Mouse (Mus musculus) C2C12 (cell line): ENCODE measurements around the gene Dido1. TPM values are rescaled to one million over a fixed set of nuclear protein-coding genes. Genes with fewer than 3 reads are reported as not detected.
A peak's percentile ranks its signal among the peaks of the same experiment; 100 is the strongest.

Source experiments
- H3K27me3 ChIP-seq: one replicate; pipeline ENCODE4 v1.6.1; 2011; ENCODE audit not compliant: control insufficient read depth, insufficient read depth, insufficient read length
- H3K36me3 ChIP-seq: one replicate; pipeline ENCODE4 v1.6.1; 2011; ENCODE audit not compliant: control insufficient read depth, insufficient read depth
- H3K4me3 ChIP-seq: one replicate; pipeline ENCODE4 v1.5.1; 2011; ENCODE audit warnings: mild to moderate bottlenecking, control low read depth; ENCODE audit not compliant: poor library complexity, insufficient read depth, severe bottlenecking
- H3K79me2 ChIP-seq: one replicate; pipeline ENCODE4 v1.6.1; 2011; ENCODE audit not compliant: control insufficient read depth, insufficient read depth
- H3K79me3 ChIP-seq: one replicate; pipeline ENCODE4 v1.6.1; 2011; ENCODE audit warnings: low read depth, control low read depth
- H3ac ChIP-seq: one replicate; pipeline ENCODE3; 2011; ENCODE audit warnings: low read depth; ENCODE audit not compliant: control insufficient read depth, insufficient read length
- CEBPB ChIP-seq: IDR thresholded peaks from one replicate; pipeline ENCODE4 v1.6.1; 2011; ENCODE audit warnings: low read depth, mild to moderate bottlenecking, control low read depth, moderate library complexity
- CTCF ChIP-seq: IDR thresholded peaks from one replicate; pipeline ENCODE4 v1.5.1; 2011; ENCODE audit not compliant: control insufficient read depth, insufficient read depth, insufficient read length
- FOSL1 ChIP-seq: IDR thresholded peaks from one replicate; pipeline ENCODE4 v1.8.0; 2011; ENCODE audit warnings: mild to moderate bottlenecking, low read length; ENCODE audit not compliant: poor library complexity, insufficient read depth, severe bottlenecking
- MAX ChIP-seq: IDR thresholded peaks from one replicate; pipeline ENCODE4 v1.6.1; 2011; ENCODE audit warnings: mild to moderate bottlenecking, control low read depth
- MYOD1 ChIP-seq: IDR thresholded peaks from one replicate; pipeline ENCODE4 v1.6.1; 2011; ENCODE audit warnings: low read depth; ENCODE audit not compliant: control insufficient read depth, insufficient read length
- MYOG ChIP-seq: IDR thresholded peaks from one replicate; pipeline ENCODE4 v1.6.1; 2011; ENCODE audit not compliant: control insufficient read depth, insufficient read length; ENCODE audit errors: extremely low read depth
- USF1 ChIP-seq: IDR thresholded peaks from one replicate; pipeline ENCODE4 v1.6.1; 2011; ENCODE audit warnings: low read depth, mild to moderate bottlenecking, control low read depth, moderate library complexity
- polyA plus RNA-seq: library from polyadenylated mRNA; unstranded; fragments of >200 nt; fragmentation: generic; extraction: Trizol; gene quantifications from one replicate; pipeline ENCODE4 v1.2.1, GENCODE M21; 2012; ENCODE audit warnings: missing spikeins

The Dido1 gene
- polyA plus RNA-seq, 1 experiment = 11.0 TPM

GRCm38 (mm10) chr2:180704591-180704990 lies 5.2 kb downstream of the Dido1 start:
- no peak overlapping the region for H3ac ChIP-seq
- TF ChIP-seq FOSL1 = no peak
- TF ChIP-seq MYOD1 = no peak
- no peak for TF ChIP-seq MYOG
- no peak for TF ChIP-seq USF1
- no peak for TF ChIP-seq CEBPB
- no peak for TF ChIP-seq CTCF
- no peak for TF ChIP-seq MAX
- H3K4me3 ChIP-seq = no peak overlapping the region

GRCm38 (mm10) chr2:180703645-180704359 lies 6.0 kb downstream of the Dido1 start:
- no peaks in the 10 kb centered on the region for H3K27me3 ChIP-seq
- TF ChIP-seq USF1 (no peak), MYOG (no peak), MYOD1 (no peak), MAX (no peak), FOSL1 (no peak), CTCF (no peak), CEBPB (no peak)
- no peak overlapping the region for H3ac ChIP-seq
- H3K79me3 ChIP-seq = peaks cover 98% of the 10 kb centered on the region
- peaks cover 18% of the 10 kb centered on the region for H3K36me3 ChIP-seq
- peaks cover 100% of the 10 kb centered on the region for H3K79me2 ChIP-seq
- no peak overlapping the region for H3K4me3 ChIP-seq

More at GRCm38 (mm10) chr2:180704591-180704990, 5.2 kb downstream of the Dido1 start:
- Histone ChIP-seq H3K27me3 (no peaks in the 10 kb centered on the region), H3K79me2 (peaks cover 100% of the 10 kb centered on the region), H3K79me3 (peaks cover 98% of the 10 kb centered on the region), H3K36me3 (peaks cover 18% of the 10 kb centered on the region)

DNA sequence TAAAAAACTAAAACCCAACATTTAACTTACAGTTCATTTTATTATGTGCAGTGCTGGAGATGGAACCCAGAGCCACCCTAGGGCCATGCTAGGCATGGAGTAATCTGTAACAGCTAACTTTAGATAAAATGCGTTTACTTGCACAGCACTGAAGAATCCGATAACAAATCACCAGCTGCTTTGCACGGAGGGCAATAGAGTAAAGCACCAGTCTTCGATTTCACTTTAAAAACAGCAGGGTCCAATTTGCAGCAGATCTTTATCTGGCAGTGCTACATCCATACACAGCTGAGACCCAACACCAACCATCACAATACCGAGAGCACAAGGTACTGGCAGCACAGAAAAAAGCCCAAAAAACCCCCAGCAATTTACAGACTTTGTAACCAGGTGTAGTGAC lies 6.6 kb downstream of the Dido1 start:
- no peak overlapping the region for H3ac ChIP-seq
- H3K79me3 ChIP-seq = peaks cover 98% of the 10 kb centered on the region
- peaks cover 20% of the 10 kb centered on the region for H3K36me3 ChIP-seq
- H3K27me3 ChIP-seq = no peaks in the 10 kb centered on the region
- no peak overlapping the region for H3K4me3 ChIP-seq
- TF ChIP-seq USF1 = no peak
- TF ChIP-seq CEBPB = no peak
- no peak for TF ChIP-seq MYOD1
- TF ChIP-seq CTCF = no peak
- no peak for TF ChIP-seq MAX
- TF ChIP-seq FOSL1 = no peak
- no peak for TF ChIP-seq MYOG
- H3K79me2 ChIP-seq = peaks cover 100% of the 10 kb centered on the region

- Histone ChIP-seq H3K36me3 (peaks cover 21% of the 10 kb centered on the region), H3K79me2 (peaks cover 100% of the 10 kb centered on the region), H3ac (peak overlapping the region; percentile 34), H3K4me3 (peak overlapping the region; percentile 81), H3K27me3 (no peaks in the 10 kb centered on the region), H3K79me3 (peaks cover 98% of the 10 kb centered on the region)
- TF ChIP-seq FOSL1 = no peak
- no peak for TF ChIP-seq MAX
- no peak for TF ChIP-seq MYOD1
- peak; percentile 2 for TF ChIP-seq CTCF
- TF ChIP-seq CEBPB = peak; percentile 17
These were observed 7.1 kb downstream of the Dido1 start for GRCm38 (mm10) chr2:180702701-180703149.

- TF ChIP-seq MAX (peak; percentile 78), FOSL1 (no peak)
These were observed 7.8 kb downstream of the Dido1 start for GRCm38 (mm10) chr2:180701767-180702621.

More at GRCm38 (mm10) chr2:180701767-180702621, 7.8 kb downstream of the Dido1 start:
- Histone ChIP-seq H3K4me3 (peak overlapping the region; percentile 81), H3K27me3 (no peaks in the 10 kb centered on the region), H3K79me2 (peaks cover 100% of the 10 kb centered on the region), H3ac (peak overlapping the region; percentile 98), H3K36me3 (peaks cover 21% of the 10 kb centered on the region), H3K79me3 (peaks cover 98% of the 10 kb centered on the region)
